Mouse (Mus musculus) telencephalon, adult 2 months (tissue): ENCODE data around the gene Myof.
A peak's percentile ranks its signal among the peaks of the same experiment; 100 is the strongest.

Experiments
- DNase-seq: peaks from one replicate; pipeline ENCODE4 v3.0.0-alpha.2; 2011; ENCODE audit warnings: low read depth, low spot score

The Myof gene

DNA sequence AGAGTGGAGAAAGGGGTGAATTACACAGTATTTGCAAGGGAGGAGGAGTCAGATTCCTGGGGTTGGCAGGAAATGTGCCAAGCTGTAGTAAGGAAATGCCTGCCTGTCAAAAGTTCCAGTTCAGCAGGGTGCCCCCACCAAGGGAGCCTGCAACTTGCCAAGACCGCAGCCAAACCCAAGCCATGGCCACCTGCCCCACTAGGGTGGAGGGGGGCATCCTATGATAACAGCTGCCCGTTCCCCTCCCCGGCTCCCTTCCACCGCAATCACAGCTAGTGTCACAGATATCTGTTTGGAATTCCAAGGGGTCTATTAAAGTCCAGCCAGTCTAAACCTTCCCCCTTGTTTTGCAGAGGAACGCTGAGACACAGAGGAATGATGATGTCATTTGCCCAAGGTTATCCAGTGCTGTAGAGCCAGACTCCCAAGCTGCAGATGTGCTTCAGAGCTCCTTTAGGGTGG, 1.1 kb downstream of the Myof start:
- no peak for DNase-seq

DNA sequence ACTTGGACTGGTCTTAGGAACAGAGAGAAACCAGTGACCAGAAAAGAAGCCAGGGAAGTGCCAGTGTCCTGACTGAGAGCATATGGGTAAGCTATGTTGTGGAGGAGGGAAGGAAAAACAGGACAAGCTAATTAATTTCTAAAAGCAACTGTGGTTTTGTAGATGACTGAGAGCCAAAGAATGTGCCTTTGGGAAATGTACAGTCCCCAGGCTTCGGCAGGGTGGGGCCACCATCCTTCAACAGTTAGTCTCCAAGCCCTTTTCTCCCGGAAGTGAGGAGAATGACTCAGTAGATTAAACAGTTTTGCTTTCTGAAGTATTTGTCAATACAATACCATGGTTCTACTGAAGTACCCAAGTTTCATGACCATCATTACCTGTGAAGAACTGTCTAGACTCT, 5.1 kb downstream of the Myof start:
- no peak for DNase-seq

DNA sequence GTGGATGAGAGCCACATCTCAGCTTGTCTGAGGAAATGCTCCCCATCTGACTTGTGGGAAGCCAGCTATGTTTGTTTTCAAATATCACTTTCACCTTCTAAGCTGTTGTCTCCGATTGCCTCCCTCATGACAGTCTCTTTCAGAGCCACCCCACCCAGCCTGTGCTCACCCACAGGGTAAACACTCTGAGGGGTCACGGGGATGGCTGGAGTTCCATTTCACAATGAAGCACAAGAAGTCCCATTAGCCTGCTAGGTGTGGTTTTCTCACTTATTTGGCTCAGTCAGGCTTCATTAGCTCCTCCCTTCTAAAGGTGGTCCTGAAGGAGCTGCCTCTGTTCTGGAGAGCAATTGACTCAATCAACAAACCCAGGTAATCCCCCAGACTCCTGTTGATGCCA, 7.6 kb downstream of the Myof start:
- no peak for DNase-seq

DNA sequence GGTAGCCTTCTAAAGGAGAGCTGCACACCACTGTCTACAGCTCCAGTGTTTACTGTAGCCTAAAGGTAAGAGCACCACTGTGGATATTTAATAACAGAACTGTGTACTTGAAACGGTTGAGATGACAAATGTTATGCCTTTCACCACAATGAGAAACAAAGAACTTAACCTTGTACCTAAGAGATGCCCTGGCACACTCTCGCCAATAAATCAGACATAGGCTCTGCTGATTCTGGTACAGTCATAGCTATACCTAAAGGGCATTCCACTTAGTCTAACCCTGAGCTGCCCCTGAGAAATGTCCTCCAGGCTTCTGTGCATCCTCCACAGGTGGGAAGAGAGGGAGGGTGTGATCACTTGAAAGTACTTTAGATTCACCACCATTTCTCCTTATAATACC, 8.7 kb downstream of the Myof start:
- DNase-seq = no peak

DNA sequence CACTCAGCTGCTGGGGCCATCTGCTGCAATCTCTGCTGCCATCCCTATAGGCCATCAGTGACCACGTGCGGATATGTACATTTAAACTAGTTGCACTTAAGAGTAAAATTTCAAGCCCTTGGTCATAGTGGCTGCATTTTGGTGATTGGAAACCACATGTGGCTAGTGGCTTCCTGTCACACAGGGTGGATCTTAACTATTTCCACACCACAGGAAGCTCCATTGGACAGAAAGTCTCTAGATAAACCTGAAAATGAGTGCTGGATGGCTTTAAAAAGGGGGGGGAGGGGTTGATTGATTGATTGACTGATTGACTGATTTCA, 9.7 kb downstream of the Myof start:
- no peak for DNase-seq

DNA sequence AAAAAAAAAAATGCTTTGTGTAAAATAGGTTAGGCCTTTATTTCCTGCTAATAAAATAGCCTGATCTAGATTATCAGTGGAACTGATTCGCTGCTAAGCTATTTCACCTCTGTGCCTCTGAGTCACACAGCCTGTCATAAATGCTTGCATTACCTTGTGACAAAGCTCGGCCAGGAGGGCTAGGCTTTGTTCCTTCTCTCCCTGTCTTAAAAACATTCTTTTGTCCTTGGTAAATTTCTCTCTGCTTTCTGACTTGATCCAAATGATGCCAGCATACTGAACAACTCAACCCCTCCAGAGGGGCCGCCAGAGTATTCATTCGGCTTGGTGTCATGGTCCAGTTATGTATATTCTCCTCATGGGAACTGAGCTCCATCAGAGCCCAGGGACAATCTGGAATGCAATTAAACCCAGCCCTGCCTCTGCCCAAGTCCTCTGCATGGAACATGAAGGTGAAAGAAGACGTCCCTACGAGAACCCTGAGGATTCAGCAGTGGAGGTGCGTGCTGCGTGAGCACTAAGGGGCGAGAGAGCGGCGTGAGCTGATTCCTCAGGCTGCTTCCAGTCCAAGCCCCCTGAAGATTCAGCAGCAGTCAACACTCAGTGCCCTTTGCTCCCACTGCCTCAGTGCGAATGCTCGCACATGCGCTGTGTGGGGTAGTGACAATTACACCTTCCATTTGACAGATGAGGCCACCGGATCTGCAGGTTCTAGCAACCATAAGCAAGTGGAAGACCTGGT, 10.2 kb downstream of the Myof start:
- no peak for DNase-seq

DNA sequence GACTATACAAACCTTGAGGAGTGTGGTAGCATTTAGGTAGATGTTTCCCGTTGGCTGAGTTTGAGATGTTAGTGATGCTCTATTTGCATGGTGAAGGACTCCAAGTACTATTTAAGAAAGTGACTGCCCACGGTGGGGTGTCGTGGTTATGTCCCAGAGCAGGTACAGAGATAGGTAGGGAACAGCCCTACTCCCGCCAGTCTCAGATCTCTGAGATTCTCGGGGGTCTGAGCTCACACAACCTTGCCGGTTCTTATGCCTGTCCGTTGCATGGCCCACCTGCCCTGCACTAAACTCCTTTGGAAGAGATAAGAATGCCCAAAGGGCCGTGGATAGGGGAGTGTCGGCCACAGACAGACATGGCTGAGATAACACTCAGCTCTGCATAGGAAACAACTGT, 12.2 kb downstream of the Myof start:
- DNase-seq = no peak

DNA sequence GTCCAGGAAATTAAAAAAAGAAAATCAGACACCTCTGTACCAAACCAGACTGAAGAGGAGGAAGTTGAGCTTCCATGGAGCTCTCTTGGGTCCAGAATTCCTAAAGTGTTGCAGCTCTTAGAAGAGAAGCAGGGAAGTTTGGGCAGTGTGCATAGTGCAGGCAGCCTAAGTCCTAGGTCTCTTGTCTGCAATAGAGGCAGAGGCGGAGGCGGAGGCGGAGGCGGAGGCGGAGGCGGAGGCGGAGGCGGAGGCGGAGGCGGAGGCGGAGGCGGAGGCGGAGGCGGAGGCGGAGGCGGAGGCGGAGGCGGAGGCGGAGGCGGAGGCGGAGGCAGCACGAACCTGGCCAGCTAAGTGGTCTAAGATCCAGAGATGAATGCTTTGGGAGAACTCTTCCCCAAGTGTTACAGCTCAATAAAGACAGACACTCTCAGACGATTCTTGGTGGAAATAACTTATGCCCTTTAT, 12.7 kb downstream of the Myof start:
- DNase-seq = no peak

DNA sequence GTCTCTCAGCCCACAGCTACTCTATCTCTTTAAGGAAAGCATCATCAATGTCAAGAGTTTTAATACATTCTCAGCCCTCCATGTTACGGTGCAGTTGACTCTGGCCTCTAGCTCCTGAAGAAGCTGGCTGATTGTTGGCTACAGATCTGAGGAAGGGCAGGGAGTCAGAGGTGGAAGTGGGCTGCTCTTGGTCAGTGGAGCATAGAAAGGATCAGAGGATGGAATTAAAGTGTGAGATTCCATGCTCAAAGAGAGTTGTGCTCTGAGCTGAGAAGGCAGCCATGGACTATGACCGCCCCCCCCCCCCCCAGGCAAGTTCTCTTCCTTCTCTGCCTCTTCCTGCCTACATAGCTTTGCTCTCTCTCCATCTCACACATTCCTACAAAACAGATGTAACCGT, 13.5 kb downstream of the Myof start:
- DNase-seq = no peak

DNA sequence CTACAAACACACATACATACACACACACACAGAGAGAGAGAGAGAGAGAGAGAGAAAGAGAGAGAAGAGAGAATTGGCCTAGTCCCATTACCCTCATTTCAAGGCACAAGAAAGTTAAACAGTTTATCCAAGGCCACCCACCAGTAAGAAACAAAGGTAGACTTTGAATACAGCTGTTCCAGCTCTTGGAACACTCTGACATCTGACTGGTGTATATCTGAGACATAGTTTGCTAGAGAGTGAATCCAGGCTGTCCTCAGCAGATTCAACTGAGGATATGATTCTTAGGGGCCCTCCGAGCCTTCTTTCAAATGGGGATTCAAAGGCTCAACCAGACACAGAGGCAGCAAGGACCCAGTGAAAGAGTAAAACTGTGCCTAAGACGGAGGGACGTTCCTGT, 14.1 kb downstream of the Myof start:
- DNase-seq = no peak

DNA sequence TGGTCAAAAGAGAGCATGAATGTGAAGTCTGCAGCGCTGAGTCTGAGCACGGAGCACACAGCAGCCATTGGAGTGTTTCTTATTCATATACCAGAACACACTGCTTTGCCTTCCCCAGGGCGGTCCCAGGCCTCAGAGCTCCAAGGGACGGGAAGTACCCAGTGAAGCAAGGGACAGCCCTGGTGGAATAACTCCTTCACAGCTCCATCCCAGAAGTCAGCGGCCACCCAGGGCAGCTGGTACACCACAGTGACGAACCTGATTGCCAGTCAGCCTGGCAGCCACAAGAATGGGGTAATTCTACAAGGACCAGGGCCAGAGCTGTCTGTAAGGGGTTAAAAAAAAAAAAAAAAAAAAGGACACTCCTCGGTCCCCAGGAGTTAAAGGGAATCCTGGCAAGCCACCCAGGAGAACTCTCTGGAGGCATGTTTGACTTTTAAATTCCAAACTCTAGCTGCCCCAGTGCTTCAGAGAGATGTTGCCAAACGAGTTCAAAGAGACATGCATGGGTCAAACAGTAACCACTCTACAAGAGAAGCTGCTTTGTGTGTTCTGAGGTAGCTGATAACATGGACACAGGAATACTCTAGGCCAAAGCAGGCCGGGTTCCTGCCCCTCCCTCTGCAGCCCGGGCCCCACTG, 15.4 kb downstream of the Myof start:
- no peak for DNase-seq

DNA sequence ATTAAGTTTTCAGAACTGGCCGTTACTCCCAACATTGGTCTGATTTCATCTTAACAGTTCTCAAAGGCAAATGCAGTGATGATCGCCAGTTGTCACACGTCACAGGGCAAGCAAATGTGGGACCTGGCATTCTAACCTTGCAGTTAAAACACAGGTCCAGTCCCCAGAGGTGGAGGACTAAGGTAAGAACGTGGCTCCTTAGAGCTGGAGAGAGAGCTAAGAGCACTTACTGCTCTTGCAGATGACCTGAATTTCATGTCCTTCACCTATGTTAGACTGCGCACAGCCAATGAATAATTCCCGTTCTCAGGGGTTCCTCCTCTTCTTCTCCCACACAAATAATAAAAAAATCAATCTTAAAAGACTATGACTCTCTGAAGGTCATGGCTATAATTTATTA, 16.0 kb downstream of the Myof start:
- DNase-seq = no peak

DNA sequence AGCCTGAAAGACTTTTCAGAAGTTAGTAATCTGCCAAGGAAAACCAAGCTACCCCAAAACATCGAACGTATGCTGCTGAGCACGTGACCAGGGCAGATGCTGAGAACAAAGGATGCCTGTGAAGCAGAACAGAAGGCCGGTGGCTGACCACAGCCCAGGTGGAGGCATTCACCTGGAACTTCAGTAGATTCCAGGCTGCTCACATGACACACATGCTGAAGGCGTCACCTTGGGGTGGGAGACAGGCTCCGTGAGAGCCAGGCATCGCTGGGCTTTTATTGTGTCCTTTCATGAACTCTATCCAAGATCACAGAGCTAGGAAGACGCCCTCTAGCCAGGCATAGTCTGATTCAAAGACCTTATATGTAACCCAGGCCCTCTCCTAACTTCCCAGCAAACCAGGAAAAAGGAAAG, 17.2 kb downstream of the Myof start:
- no peak for DNase-seq

DNA sequence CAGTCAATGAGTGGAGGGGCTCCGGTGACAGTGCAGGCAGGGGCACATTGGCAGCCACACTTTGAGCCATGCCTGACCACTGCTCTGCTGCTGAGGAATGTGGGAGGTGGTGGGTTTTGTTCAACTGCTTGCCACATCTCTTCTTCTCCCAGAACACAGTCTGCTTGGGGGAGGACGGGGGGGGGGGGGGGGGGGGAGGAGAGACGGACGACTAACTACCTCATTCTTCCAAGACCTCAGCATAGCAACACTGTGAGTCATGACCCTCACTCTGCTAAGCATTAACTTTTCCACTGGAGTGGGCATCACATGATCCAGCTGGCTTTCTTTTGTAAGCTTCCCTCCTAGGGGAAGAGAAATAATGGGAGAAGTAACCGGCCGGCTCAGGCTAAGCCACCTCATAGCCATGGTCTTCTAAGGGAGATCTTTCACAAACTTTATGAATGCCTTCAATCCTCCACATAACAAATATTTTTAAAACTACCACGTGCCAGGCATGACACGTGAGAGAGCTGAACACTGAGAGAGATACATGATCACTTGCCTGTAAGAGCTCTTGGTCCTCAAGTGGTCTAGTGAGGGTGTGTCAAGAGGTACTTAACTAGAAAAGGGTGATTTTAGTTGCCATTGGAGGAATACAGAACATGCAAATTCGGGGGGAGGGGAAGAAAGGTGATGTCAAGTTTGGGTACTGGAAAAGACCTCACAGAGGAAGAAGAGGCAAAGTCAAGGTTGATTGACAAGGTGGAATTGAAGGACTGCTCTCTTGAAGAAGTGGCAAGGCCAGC, 17.9 kb downstream of the Myof start:
- DNase-seq = no peak

DNA sequence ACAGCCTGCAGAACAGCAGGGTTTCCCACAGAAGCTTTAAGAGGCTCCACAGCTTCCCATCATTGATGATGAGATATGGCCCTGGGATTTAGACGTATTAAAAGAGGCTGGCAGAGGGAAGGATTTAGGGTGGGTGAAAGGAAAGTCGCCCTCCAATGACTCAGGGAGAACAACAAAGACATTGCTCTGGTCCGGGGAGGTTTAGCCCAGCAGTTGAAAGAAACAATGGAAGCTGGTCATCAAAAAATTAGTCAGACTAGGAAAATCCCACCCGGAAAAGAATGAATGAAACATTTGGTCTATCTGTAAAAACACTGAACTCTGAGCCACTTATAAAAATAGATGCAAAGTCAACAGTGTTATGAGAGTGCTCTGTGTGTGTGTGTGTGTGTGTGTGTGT, 19.8 kb downstream of the Myof start:
- no peak for DNase-seq

DNA sequence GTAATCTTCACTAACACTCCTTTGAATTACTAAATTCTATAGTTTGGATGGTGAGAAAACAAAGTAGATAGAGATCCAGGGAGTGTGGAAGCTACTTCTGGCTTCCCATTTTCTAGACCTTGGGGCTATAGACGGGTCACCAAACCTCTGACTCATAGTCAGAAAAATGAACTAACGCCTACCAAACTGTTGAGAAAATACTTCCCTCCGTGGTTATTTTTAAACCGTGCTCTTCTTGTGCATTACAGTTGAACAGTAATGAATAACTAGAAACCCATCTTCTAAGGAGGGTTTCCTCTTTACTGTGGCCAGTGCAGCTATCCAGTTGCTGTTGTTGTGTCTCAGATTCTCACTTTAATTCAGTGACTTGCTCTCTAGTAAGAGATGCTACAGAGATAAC, 20.7 kb downstream of the Myof start:
- no peak for DNase-seq

DNA sequence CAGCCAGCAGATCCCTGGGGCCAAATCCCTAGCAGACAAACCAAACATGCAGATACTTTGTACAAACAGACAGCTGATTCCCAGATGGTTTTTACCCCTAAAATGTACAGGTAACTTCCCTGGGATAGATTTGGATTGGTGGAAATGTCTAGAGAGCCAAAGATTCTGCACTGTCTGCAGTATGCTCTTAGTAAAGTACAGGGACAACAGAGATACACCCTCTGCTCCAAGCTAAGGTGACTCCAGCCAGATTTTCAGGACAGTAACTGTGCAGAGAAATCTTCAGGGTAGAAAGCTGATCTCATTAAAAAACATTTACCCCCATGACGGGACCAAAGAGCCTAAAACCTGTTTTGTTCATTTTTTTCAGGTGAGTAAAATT, 27.5 kb downstream of the Myof start:
- DNase-seq = no peak

DNA sequence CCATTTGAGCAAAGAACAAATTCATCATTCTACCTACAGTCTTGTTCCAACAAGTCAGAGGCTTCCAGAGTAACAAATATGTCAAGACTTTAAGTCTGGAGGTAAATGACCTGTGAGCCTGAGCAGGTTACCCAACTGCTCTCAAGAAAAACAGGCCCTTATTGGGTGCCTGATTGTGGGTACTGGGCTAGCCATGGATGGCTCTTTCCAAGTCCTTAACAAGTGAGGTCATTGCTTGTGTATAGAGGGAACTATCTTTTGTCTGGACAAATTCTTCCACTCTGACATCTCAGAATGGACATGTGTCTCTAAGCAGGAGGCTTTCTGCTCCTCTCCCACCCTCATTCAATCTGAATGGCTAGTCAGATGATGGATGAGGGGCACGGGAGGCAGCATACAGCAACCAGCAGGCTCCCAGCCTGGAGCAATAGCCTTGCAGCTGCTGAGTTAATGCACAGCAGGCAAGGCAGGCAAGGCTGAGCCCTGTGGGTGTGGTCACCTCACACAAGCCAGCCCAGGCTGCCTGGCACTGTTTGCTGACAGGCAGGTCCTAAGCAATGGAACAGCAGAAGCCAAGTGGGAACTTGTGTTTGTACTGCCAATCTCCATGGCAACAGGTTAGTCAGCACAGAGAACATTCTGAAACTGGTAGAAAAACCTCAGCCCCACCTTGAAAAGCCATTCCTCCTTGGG, 28.1 kb downstream of the Myof start:
- peak; percentile 86 for DNase-seq

DNA sequence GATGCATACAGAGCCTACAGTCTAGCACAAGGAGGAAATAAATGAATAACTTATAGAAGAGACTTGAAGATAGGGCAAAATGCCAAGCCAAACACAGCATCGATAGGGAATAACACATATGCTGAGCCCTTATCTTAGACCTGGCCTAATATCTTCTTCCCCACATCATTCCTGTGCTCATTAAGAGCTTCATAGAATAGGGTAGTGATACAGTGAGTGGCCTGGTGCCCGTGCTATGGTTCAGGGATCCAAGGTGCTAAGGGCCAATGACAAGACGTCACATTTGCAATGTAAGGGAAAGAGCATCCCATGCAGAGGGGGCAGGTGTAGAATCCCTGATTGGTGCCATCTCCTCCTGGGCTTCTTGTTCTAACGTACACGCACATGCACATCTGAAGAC, 28.9 kb downstream of the Myof start:
- DNase-seq = no peak

DNA sequence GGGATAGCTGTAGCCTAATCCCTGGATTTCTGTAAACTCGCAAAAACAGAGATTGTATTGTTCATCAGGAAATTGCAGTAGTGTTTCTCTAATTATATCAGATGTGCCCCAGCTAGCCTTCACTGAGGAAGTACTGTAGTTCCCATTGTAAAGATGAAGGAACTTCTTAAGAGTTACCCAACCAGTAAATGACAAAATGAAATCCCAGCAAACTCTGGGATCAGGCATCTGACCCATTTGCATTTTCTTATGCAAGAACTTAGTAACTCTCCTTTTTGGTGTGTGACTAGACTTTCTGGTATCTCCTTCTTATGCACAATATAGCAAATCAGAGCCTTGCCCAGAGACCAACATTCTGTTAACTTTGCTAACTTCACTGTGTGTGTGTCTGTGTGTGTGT, 32.0 kb downstream of the Myof start:
- no peak for DNase-seq

DNA sequence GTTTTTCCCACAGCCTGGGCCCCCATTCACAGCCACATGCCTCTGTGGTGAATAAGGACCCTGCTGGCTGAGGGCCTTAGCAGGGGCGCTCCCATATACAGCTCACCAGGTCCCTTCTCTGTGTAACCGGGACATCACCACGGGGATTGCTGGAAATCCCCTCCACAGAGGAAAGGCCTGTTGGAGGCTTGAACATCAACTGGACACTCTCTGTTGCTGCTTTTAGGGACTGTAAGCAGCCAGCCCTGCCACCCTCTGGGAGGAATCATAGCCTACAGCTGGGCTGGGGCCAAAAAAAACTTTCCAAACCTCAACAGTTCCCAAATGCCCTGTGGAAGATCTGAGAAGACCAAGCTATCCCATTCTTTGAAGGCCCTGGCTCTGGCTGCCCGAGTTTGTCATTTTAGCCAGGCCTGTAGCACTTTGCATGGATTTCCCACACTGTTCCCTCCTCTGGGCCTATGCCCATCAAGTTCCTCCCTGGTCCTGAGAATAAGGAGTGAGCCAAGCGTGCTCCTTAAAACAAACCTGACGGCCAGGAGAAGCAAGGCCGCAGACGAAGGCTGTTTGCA, 38.5 kb downstream of the Myof start:
- DNase-seq = no peak
